Mouse (Mus musculus): ENCODE results near the gene Tns3. TPM values are rescaled to one million over a fixed set of nuclear protein-coding genes. Genes with fewer than 3 reads are reported as not detected.

Gene Tns3
- total RNA-seq, 2 experiments from 2014 or later: 33.5 to 34.4 TPM

DNA sequence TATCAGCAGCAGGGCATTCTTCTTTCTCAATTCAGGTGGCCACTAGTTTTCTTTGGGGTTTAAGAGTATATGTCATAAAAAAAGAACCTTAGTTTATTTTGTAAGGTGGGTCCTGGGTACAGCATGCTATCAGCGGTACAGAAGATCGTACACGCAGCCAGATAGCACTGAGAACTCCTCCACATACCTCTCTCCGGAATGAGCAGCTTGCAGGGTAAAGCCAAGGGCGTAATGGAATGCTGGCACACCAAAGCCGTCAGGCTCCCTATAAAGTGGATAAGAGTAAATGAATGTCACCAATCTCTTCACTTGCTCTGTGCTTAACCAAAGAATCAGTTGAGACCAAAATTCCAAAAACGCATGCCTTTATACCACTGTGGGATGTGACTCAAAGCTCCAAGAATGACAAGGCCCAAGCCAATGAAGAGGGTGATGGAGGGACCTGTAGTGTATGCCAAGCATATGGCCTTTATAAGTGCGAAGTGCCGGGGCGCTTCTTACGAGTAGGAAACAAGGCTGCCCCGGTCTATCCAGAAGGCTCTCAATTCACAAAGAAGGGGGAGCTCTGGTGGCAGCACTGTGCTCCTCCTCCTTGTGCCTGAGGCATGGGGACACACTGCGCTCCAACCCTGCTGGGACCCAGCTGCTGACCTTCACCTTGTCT lies 219.4 kb downstream of the Tns3 start:
- DNase-seq (ENCODE audit: low spot score in 2 of 2): no peak

DNA sequence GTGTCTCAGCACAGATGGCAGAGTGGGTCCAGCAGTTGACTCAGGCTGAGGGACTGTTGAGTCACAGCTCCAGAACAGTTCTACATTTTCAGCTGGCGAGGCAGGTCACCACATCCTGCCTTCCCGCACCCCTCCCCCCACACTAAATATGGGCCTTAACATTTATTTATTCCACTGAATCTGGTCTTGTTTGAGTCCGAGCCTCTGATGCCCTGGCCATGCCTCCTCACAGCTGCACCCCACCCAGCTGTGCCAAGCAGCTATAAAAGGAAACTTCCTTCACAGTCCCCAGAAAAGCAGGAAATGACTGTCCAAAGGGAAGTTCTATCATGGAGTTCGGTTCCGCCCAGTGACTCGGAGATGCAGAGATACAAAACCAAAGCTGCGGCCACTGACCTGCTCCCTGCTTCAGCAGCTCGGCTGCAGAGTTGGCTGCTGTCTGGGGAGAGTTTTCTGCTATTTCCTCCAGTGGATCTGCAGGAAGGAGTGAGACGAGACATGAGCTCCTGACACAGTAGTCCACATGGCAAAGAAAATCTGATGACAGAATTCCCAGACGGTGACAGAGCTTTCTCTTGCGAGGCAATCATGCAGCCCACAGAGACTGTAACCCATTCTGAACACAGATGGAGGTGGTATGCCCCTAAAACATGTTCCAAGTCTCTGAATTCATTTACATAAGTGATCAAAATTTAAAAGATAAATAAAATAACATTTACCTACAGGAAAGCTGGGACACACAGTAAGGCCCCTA lies 220.6 kb downstream of the Tns3 start:
- peak; percentile 22 to 29 for DNase-seq (ENCODE audit: low spot score in 2 of 2)

DNA sequence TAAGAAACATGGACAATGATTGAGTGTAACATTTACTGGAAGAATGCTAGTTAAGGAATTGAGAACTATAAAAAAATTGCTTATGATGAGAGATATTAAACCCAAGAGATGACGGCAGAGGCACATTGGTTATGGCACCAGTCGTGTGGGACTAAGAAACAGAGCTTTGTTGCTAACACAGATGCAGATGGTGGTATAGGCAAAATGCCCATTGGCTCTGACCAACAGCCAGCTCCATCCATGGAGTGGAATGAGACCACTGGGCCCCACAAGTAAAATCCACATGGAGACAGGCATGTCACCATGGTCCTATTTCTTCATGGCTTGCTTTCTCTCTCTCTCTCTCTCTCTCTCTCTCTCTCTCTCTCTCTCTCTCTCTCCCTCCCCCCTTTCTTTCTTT lies 223.6 kb downstream of the Tns3 start:
- DNase-seq (ENCODE audit: low spot score in 2 of 2): no peak

DNA sequence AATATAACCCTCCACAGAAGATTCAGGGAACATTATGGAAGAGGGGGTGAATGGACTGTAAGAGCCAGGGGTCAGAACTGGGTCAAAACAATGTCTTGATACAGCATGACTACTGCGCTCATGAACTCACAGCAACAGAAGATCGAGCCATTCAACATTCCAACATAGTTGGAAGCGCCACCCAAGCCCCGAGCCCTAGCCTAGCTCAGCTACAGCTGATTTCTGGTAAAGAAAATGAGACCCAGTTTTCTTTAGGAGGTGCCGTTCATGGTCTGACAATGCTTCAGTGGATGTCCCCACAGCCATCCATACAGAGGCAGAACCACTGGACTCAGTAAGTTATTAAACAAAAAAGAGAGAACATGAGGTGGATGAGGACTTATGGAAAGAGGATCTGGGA lies 224.1 kb downstream of the Tns3 start:
- no peak for DNase-seq (ENCODE audit: low spot score in 2 of 2)

DNA sequence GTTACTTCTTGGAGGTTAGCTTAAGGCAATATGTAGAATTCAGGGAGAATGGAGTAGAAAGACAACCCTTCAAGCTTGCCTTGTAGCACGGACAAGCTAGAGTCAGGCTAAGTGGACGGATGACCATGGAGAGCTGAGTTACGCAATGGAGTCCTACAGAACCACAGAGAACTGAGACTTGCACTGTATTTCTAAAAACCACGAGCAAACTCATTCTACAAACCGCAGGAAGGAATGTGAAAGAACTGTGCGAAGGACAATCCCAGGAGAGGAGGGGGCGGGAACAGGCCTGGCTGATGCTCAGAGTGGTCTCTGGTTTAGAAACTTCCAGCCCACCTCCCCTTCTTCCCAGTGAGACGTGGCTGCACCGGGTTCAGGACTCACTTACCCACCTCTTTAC lies 225.3 kb downstream of the Tns3 start:
- no peak for DNase-seq (ENCODE audit: low spot score in 2 of 2)

DNA sequence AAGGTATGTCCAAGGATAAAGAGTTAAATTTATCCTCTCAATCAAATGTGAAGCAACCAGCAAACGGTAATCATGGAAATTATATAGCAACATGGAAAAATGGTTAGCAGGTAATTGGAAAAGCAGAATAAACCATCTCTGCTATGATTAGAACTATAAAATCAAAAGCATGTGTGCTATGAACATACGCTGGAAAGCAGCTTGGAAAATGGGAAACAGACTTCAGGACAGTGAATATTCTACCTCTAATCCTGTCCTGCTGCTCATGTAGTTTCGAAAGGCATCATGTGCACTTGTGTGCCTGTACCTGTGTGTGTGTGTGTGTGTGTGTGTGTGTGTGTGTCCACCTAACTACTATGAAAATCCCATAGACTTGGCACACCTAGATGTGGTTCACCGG lies 226.1 kb downstream of the Tns3 start:
- no peak for DNase-seq (ENCODE audit: low spot score in 2 of 2)

DNA sequence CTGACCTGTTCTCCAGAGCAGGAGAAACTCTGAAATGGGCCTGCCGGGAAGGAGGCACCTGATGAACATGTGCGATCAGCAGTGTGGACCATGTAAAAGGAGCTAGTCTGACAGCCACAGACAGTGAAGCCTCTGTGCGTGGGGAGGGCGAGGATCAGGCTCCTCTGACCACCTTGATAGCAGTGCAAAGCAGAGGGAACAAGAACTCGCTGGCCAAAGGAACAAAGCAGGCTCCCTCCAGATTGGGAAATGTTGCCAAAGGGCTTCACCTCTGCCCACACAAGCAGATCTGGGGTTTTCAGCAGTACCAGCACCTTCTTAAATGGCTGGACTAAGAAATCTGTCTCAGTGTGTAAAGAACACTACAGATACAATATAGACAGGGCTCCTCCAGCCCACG lies 229.2 kb downstream of the Tns3 start:
- DNase-seq (ENCODE audit: low spot score in 2 of 2): peak in 1 of 2 experiments; percentile 0

DNA sequence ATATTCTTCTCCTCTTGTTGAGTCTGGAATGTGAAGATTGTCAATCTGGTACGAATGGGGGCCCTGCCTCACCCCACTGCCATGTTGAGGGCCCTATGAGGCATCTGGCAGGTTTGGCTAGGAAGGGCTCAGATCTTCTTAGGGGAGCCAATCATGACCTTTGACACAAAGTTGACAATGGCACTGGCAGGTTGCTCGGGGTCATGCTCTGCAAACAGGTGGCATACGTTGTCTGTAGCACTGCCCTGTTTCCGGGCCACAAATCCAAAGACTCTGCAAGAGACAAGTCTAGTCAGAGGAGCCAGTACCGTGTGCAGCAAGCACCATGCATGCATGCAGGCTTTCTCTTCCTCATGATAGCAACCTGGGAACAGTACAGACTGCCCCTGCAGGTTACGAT lies 230.0 kb downstream of the Tns3 start:
- DNase-seq (ENCODE audit: low spot score in 2 of 2): peak in 1 of 2 experiments; percentile 0

DNA sequence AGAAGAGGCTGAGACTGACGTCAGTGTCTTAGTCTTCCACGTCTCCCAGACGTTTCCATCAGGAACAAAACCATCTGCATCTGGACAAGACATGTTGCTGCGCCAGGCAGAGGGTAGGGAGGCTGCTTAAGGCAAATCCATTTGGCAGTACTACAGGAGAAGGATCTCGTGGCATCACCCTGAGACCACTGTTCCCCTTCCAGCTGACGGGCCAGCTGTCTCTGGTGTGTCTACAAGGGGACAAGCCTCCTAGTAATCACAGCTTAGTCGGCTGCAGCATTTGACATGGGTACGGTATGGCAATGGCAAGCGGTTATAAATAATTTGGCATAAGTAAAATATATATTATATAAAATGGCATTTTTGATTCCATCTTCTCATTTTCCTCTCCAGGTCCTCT lies 230.9 kb downstream of the Tns3 start:
- DNase-seq (ENCODE audit: low spot score in 2 of 2): peak in 1 of 2 experiments; percentile 0

DNA sequence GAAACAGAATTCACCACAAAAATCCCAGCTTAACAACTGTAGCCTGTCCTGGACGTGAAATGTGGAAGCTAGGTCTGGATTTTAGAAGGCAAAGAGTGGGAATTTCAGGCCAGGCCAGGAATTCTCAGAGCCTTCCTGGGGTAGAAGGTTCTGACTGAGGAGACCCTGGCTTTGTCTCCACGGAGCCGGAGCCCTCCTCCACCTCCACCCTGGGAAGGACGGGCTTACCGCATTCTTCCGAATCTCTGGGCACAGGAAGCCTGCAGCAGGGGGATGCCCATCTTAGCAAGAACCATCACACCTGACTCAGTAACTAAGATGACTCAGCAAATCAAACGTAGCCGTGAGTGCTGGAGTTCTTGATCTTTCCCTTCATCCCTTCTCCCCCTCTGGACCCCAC lies 231.4 kb downstream of the Tns3 start:
- peak in 1 of 2 experiments; percentile 0 for DNase-seq (ENCODE audit: low spot score in 2 of 2)

DNA sequence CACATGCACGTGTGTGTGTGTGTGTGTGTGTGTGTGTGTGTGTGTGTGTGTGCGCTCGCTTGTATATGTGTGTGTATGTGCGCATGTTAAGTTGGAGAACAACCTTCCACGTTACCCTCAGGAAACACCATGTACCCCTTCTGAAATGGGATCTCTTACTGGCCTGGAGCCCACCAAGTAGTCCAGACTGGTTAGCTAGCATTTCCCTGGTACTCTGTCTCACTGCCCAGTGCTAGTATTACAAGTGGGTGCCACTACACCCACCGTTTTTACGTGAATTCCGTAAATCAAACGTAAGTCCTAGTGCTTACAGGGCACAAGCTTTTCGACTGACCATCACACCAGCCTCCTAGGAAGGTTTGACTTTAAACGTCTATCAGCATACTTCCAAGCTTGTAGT lies 236.7 kb downstream of the Tns3 start:
- no peak for DNase-seq (ENCODE audit: low spot score in 2 of 2)

DNA sequence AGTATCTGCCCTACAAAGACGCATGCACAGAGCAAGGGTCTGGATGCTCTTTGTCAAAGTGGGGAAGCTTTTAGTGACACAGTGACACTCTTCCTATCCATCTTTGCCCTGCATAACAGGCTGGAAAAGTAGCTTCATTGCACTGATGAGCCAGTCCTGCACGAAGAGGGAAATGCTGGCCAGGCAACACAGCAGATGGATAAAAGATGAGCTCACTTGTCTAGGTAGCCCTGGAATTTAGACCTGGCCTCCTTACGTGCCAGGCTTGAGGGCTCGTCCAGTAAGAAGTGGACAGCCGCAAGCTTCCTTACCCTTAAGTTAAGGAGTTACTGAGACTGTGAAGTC lies 239.1 kb downstream of the Tns3 start:
- no peak for DNase-seq (ENCODE audit: low spot score in 2 of 2)

DNA sequence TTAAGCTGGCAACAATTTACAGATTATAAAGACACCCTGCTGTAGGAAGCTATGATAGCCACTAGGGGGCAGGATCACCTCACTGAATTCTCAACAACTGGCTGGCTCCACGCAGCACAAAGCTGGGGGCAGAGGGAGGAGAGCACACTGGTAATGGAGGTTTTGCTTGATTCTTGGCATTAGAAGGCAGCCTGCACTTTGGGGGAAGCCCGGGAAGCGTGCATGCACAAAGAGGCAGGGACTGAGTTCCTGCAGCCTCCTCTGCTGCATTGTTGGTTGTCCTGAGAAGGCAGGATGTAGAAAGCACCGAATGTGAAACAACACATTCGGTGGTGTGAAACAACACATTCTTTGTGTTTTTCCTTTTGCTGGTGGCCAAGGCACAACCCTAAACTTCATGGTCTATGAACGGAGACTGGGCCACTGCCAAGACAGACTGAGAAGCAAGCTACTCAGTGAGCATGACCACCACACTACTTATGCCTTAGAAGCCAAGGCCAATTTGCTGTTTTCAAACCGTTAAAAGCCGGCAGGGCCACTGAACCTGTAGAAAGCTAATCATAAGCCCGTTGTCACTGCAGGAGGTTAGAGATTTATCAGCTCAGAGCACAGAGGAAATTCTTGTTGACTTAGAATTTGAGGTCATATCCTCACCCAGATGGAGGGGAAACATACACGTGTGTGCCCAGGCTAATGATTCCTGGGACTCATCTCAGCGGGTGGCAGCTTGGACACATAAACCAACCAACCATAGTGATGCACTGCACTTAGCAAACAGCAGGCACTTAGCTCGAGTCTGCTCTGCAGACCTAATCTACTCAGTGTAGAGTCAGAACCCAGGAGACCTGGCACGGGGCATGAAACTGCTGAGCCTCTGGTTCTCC lies 239.8 kb downstream of the Tns3 start:
- peak; percentile 80 to 81 for DNase-seq (ENCODE audit: low spot score in 2 of 2)

DNA sequence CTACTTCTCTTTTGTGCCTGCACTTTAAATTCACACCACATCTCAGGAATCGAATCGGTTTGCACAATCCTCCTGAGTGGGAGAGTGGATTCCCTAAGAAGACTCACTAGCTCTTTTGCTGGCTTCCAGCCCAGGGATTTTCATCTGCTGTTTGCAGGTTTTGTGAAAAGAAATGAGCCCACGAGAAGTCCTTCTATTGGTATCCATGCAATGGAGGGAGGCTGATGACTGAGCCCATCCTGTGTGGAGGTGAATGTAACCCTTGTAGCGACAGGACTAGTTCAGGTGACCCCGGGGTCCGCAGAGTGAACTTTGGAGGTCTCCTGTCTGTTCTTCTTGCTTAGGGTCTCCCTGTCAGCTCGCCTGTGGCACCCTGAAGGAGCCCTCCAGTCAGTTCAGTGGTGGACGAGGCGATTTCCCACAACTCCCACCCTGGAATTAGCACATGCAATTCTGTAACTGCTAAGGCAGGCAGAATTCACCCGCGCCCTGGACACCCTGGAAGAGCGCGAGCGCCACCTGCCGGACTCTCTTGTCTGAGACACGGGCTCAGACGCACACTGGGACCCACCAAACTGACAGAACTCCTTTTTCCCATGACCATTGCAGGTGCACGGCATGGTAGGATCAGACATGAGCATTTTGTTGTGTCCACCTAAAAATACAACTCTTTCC lies 259.0 kb downstream of the Tns3 start:
- peak; percentile 70 to 77 for DNase-seq (ENCODE audit: low spot score in 2 of 2)

DNA sequence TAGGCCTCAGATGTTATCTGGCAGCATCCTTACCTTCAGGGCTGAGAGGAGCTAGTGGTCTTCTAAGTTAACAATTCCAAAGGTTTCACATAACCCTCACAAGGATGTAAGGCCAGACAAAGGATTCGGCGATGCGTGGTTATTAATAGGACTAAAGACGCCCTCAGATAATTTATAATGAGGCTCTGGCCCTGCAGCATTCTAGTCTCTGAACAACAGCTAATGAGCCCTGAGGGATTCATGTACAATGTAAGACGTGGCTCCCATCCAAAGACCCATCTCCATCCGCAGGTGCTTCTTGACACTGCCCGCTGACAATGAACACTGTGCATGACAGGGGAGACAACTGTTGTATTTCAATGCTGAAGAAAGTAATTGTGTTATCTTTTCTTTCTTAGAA lies 263.0 kb downstream of the Tns3 start:
- no peak for DNase-seq (ENCODE audit: low spot score in 2 of 2)

DNA sequence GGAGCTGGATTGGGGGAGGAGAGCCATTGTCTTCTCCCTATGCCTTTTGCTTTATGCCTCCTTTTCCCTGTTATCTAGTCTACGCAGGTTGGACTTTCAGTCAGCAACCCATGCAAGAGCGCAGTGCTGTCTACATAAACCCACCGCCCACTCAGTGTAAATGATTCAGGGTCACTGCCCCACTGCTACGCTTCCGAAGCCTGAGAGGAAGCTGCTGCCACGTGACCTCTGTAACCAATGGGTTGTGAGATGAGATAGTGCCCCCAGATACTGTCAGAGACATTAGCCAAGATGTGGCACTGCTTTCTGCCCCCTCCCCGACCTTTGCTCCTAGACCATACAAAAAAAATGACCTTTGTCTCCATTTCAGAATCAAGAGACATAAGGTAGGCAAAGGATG lies 268.0 kb downstream of the Tns3 start:
- no peak for DNase-seq (ENCODE audit: low spot score in 2 of 2)

DNA sequence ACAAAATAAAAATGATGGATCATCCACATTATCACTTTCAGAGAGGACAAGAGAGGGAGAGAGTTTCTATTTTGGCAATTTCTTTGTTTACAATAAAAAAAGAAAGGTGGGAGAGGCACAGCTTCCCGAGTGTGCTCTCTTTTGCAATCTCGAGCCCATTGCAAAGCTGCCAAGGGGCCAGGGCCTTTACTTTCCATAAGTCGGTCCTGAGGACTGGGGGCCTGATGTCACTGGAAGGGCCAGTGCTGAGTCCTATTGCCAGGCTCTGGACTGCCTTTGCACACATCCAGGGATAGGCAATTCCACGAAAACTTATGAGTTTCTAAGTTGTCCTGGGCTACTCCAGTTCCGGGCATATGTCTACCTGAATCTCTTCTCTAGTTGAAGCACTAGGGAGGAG lies 272.8 kb downstream of the Tns3 start:
- DNase-seq (ENCODE audit: low spot score in 2 of 2): no peak

DNA sequence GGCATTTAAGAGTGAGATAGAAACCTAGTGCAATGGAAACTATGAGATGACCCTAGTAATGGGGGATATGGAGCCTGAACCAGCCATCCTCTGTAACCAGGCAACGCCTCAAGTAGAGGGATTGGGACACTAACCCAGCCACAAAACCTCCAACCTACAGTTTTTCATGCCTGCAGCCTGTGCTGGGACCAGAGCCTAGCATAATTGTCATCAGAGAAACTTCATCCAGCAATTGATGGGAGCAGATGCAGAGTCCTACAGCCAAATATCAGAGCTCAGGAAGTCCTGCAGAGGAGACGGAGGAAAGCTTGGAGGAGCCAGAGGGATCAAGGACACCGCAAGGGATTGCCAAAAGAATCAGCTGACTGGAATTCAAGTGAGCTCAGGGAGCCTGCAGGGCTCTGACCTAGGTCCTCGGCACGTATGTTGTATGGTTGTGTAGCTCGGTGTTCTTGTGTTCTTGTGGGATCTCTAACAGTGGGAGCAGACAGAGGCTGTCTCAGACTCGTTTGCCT lies 278.4 kb downstream of the Tns3 start:
- DNase-seq (ENCODE audit: low spot score in 2 of 2): no peak
